Mouse (Mus musculus) embryonic facial prominence, embryonic 11.5 days (tissue): Measurements from ENCODE around the gene Nebl. TPM values are rescaled to one million over a fixed set of nuclear protein-coding genes. Genes with fewer than 3 reads are reported as not detected.

Experiments
- ATAC-seq: fragments of 200-750 bp; cut with Nextera tagmentation; replicated peaks from 2 replicates; pipeline ENCODE4 v1.8.0; 2017; ENCODE audit warnings: low read depth; ENCODE audit not compliant: insufficient number of reproducible peaks, low FRiP score, low TSS enrichment
- DNase-seq: peaks from one replicate; pipeline ENCODE4 v3.0.0-alpha.2; 2015; ENCODE audit warnings: low spot score
- H3K27ac ChIP-seq: fragments of 300-500 bp; sonication (generic); replicated peaks from 2 replicates; pipeline ENCODE4 v1.5.1; 2014; ENCODE audit warnings: mild to moderate bottlenecking, low read depth, low read length, control low read depth
- H3K27me3 ChIP-seq: fragments of 300-500 bp; sonication (generic); 2 replicates; pipeline ENCODE4 v1.6.1; 2014; ENCODE audit warnings: mild to moderate bottlenecking, low read length, moderate library complexity, mixed read lengths; ENCODE audit not compliant: control insufficient read depth, insufficient read depth
- H3K36me3 ChIP-seq: fragments of 300-500 bp; sonication (generic); replicated peaks from 2 replicates; pipeline ENCODE4 v1.6.1; 2014; ENCODE audit warnings: low read depth, mild to moderate bottlenecking, low read length, moderate library complexity, mixed read lengths; ENCODE audit not compliant: control insufficient read depth, insufficient read depth
- H3K4me1 ChIP-seq: fragments of 300-500 bp; sonication (generic); 2 replicates; pipeline ENCODE4 v1.6.1; 2014; ENCODE audit warnings: low read length, mixed read lengths; ENCODE audit not compliant: control insufficient read depth, insufficient read depth
- H3K4me2 ChIP-seq: fragments of 300-500 bp; sonication (generic); 2 replicates; pipeline ENCODE4 v1.6.1; 2014; ENCODE audit warnings: low read depth, mild to moderate bottlenecking, control low read depth, low read length, moderate library complexity
- H3K4me3 ChIP-seq: fragments of 300-500 bp; sonication (generic); 2 replicates; pipeline ENCODE4 v1.5.1; 2014; ENCODE audit warnings: low read depth, low read length, control low read depth
- H3K9ac ChIP-seq: fragments of 300-500 bp; sonication (generic); replicated peaks from 2 replicates; pipeline ENCODE4 v1.6.1; 2014; ENCODE audit warnings: mild to moderate bottlenecking, control low read depth, low read length
- H3K9me3 ChIP-seq: fragments of 300-500 bp; sonication (generic); replicated peaks from 2 replicates; pipeline ENCODE4 v1.6.1; 2016; ENCODE audit warnings: mild to moderate bottlenecking, low read length, inconsistent platforms, mixed read lengths; ENCODE audit not compliant: control insufficient read depth
- WGBS: fragments of 180-500 bp; shearing (Covaris S2); extraction: QIAGEN DNeasy Blood & Tissue Kit; methylation state at CpG from one replicate; pipeline ENCODE4 v1.1.7; 2014; 5-methylcytosine and 5-hydroxymethylcytosine counted together
- polyA plus RNA-seq: library from polyadenylated mRNA; unstranded; fragments of >200 nt; fragmentation: Nextera tagmentation; extraction: Ambion mirVana; gene quantifications from 2 replicates; pipeline ENCODE4 v1.2.1, GENCODE M21; 2014

Gene Nebl
- polyA plus RNA-seq: 8.6 and 8.9 TPM in 2 replicates

DNA sequence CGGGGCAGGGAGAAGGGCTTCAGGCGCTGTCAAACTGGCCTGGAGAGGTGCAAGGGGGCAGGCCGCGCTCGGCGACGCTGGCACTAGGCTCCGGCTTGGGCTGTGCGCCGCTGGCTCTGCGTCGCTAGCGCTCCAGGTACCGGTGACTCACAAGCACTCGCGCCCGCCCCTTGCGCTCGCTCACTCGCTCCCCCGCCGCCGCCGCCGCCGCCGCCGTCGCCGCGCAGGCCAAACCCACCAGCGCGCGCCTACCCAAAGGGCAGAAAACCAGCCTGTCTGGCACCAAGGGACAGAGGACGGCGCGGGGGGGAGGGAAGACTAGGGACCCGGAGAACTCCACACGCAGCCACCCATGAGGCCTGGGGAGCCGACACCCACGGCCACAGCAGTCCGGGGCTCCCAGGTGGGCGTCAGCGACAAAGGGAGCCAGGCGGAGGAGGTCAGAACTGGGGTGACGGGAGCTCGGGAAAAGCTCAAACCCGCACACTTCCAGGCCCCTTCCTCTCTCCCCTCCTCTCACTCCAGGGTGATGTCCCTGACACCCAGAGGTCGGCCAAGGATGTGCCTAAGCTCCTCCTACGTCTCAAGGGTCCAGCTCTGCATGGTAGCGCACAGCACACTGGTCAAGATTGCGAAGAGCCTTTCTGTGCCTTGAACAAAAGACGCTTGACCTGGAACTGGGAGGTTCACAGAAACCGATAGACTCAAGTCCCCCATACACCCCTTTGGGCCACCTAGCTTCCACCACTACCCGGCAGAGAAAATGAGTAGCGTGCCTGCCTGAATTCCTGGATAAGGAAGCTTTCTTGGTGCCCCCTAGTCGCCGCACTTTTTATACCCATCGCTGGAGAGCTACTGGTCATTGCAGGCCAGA lies at the start of gene Nebl:
Gene Nebl (minus strand): TSS at position 508 of the 874 bp plus-strand sequence.
- DNase-seq (peak; percentile 74), ATAC-seq (peak; percentile 80)
- H3K4me3 ChIP-seq: peak within 1 kb of the TSS; percentile 60
- no peaks in the 10 kb centered on the region for H3K36me3 ChIP-seq
- peak within 1 kb of the TSS; percentile 98 for H3K4me2 ChIP-seq
- under 1% methylated on average over 57 of the region's 59 CpGs for WGBS
- H3K9ac ChIP-seq: peak within 1 kb of the TSS; percentile 61
- no peaks in the 10 kb centered on the region for H3K9me3 ChIP-seq
- peaks cover 14% of the 10 kb centered on the region for H3K27me3 ChIP-seq
- no peak within 1 kb of the TSS for H3K27ac ChIP-seq
- H3K4me1 ChIP-seq: peaks cover 3% of the 10 kb centered on the region; the same call in 1 of the 2 replicates

DNA sequence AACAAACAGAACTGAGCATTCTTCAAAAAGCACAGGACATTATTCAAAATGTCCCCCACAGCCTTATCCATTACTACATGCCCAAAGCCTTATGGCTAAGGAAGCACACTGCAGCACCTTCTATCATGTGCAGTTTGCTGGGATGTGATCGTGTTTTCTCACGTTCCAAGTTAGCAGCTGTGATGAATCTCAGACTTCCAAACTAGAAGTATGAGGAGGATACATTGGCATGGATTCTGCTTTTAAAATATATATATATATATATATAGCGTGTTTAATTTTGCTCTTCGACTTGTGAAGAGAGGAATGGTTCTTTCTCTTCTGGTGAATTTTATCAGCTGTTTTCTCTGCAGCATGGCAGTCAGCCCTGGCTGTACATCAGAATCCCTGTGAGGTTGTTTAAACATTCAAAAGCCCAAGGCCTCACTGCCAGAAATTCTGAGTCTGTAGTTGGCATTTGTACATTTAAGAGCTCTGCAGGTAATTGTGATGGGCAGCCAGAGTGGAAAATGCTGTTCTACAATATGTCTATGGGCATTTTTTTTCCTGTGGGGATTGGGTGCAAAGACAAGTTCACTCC lies 39.1 kb upstream of the Nebl start:
- Histone ChIP-seq H3K27ac (no peak overlapping the region), H3K4me2 (no peak overlapping the region), H3K4me3 (no peak overlapping the region), H3K9me3 (no peaks in the 10 kb centered on the region), H3K4me1 (no peaks in the 10 kb centered on the region), H3K9ac (no peak overlapping the region), H3K27me3 (no peaks in the 10 kb centered on the region), H3K36me3 (no peaks in the 10 kb centered on the region)
- DNase-seq (no peak), ATAC-seq (no peak)
- 89% methylated on average over 4 of the region's 4 CpGs for WGBS

DNA sequence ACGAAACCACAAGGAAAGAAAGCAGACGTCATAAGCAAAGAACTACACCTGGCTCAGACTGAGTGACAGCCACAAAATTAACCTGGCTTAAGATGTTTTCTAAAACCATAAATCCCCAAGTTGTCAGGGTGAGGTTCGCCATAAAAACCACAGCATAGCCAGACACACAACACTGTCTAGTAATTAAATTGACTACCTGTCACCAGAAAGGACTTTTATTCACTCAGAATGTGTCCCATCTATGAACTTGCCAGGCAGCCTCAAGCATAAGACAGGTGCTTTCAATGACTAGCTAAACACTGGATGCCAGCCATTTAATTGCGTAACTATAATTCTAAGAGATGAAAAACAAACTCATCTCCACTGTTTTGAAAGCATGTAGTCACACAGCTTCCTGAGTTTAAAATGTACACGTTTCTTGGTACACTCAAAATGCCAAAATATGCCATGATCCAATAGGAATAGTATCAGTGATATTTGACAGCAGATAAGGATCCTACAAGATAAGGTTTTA lies 38.0 kb upstream of the Nebl start:
- 85% methylated on average over 5 of the region's 5 CpGs for WGBS
- H3K9ac ChIP-seq: no peak overlapping the region
- H3K9me3 ChIP-seq: no peaks in the 10 kb centered on the region
- DNase-seq: no peak
- no peaks in the 10 kb centered on the region for H3K4me1 ChIP-seq
- H3K36me3 ChIP-seq: no peaks in the 10 kb centered on the region
- no peak overlapping the region for H3K4me2 ChIP-seq
- no peak overlapping the region for H3K27ac ChIP-seq
- no peaks in the 10 kb centered on the region for H3K27me3 ChIP-seq
- H3K4me3 ChIP-seq: no peak overlapping the region
- no peak for ATAC-seq

DNA sequence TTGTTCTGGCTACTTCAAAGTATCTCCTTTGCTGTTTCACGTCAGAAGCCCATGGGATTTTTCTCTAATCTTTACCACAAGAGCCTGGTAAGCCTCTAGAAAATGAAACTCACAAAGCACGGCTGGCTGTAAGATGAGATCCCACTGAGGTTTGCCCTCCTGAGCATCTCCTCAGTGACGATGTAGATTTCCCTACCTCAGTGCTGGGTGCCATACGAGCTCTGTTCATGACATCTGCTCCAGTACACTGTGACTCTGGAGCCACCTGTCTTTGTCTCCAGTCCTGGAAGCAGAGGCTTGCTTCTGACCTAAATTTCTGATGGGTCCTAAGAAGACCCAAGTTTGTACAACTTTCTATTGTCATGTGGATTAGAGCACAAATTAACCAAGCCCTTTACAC lies 25.0 kb upstream of the Nebl start:
- 36% methylated on average over 4 of the region's 4 CpGs for WGBS
- Histone ChIP-seq H3K27ac (no peak overlapping the region), H3K4me3 (no peak overlapping the region), H3K9me3 (no peaks in the 10 kb centered on the region), H3K4me1 (no peaks in the 10 kb centered on the region), H3K4me2 (no peak overlapping the region), H3K27me3 (no peaks in the 10 kb centered on the region), H3K9ac (no peak overlapping the region), H3K36me3 (no peaks in the 10 kb centered on the region)
- DNase-seq (no peak), ATAC-seq (no peak)

DNA sequence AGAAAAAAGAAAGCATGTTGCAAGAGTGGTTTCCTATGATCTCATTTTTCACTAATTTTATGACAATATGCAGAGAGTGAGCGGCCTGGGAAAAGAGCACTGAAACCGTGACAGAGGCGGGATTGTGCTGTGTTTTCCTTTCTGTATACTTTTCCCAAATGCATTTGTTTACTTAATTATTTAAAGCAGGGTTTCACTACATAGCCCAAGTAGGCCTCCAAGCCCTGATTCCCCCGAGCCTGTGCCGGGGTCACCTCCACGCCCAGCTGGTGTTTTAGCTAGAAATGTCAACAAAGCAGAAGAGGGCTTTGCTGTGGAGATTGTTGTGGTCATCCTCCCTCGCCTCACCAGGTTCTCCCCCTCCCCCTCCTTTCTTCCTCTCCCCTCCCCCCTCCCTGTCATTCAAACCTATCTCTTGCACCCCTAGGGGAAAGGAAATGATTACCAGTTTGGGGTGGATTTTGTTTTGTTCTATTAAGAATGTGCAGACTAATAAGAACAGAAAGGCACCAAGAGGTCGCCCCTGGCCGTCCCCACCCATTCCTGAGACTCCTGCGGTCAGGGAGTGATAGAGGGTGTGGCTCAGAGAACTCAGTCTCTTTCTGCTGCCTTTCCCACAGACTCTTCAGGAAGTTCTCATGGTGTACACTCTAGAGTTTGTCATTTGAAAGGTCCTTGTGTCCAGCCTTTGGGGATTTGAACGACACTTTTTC lies 10.9 kb upstream of the Nebl start:
- no peaks in the 10 kb centered on the region for H3K36me3 ChIP-seq
- H3K9ac ChIP-seq: no peak overlapping the region
- DNase-seq: peak; percentile 35
- no peak overlapping the region for H3K27ac ChIP-seq
- ATAC-seq: peak; percentile 58; the same call in 1 of the 2 replicates
- peak overlapping the region; percentile 14 for H3K4me2 ChIP-seq
- no peak overlapping the region for H3K4me3 ChIP-seq
- 2% methylated on average over 11 of the region's 11 CpGs for WGBS
- H3K9me3 ChIP-seq: no peaks in the 10 kb centered on the region
- H3K27me3 ChIP-seq: no peaks in the 10 kb centered on the region
- no peaks in the 10 kb centered on the region for H3K4me1 ChIP-seq

DNA sequence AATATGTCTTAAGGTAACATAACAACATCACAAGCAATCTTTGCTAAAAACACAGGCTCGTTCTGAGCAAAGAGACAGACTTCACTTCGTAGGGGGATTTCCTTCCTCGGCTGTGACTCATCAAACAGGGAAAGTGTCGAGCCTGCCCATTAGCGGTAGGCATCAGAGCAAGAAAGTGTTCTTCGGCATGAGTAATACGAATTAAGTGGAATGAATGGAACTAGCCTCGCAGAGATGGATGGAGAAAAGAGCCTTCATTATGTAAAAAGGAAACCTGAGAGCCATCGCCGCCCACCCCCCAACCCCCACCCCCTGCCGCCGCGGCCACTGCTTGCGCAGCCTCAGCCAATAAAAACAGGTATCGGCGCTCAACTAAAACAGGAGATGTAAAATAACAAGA lies 10.3 kb upstream of the Nebl start:
- H3K36me3 ChIP-seq: no peaks in the 10 kb centered on the region
- no peaks in the 10 kb centered on the region for H3K9me3 ChIP-seq
- no peaks in the 10 kb centered on the region for H3K4me1 ChIP-seq
- ATAC-seq: peak; percentile 72
- WGBS: under 1% methylated on average over 16 of the region's 16 CpGs
- H3K27me3 ChIP-seq: no peaks in the 10 kb centered on the region
- DNase-seq: peak; percentile 75
- no peak overlapping the region for H3K9ac ChIP-seq
- no peak overlapping the region for H3K27ac ChIP-seq
- no peak overlapping the region for H3K4me3 ChIP-seq
- peak overlapping the region; percentile 14 for H3K4me2 ChIP-seq

DNA sequence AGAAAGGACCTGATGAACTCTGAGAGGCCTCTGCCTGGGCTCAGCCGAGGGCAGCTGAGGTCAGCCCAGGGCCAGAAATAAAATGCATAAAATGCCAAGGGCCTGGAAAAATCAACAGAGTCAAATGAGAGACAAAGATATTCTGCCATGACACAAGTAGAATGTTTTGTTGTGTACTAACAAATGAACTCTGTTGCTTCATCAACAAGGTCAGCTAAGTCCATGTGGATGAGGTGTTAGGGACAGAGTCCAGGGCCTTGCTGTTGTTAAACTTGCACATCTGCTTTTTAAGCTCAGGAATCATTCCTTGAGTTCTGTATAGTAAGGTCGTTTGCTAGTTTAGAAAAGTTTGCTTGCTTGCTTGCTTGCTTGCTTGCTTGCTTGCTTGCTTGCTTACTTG lies 9.2 kb upstream of the Nebl start:
- no peak overlapping the region for H3K4me3 ChIP-seq
- no peak overlapping the region for H3K4me2 ChIP-seq
- no peak overlapping the region for H3K9ac ChIP-seq
- ATAC-seq: no peak
- no peak for DNase-seq
- H3K9me3 ChIP-seq: no peaks in the 10 kb centered on the region
- no peaks in the 10 kb centered on the region for H3K4me1 ChIP-seq
- H3K27ac ChIP-seq: no peak overlapping the region
- WGBS: 46% methylated on average over 2 of the region's 2 CpGs
- no peaks in the 10 kb centered on the region for H3K27me3 ChIP-seq
- no peaks in the 10 kb centered on the region for H3K36me3 ChIP-seq
